Comparison of ENCODE assay signal across 8 mouse cellular contexts in genomic region chr17:17825921-17826591, GRCm38 (mm10). TPM values are rescaled to one million over a fixed set of nuclear protein-coding genes. Genes with fewer than 3 reads are reported as not detected.
A peak's percentile ranks its signal among the peaks of the same experiment; 100 is the strongest.
DNase-seq lines count a peak whose midpoint lies in the region; ATAC-seq lines count a peak whose summit lies in the region.

No protein-coding gene starts in this region.

- no peaks in the 10 kb centered on the region for H3K9me3 ChIP-seq in heart, embryonic 10.5 days
- H3K9me3 ChIP-seq in lung, embryonic 15.5 days: no peaks in the 10 kb centered on the region

- H3K9ac ChIP-seq in lung, embryonic 15.5 days: peak overlapping the region; percentile 78

- H3K36me3 ChIP-seq in heart, embryonic 10.5 days: peaks cover 9% of the 10 kb centered on the region
- peaks cover 2% of the 10 kb centered on the region; the same call in 1 of the 2 replicates for H3K36me3 ChIP-seq in lung, embryonic 15.5 days

- peak overlapping the region; percentile 96 for H3K27ac ChIP-seq in heart, embryonic 10.5 days
- peak overlapping the region; percentile 99 for H3K27ac ChIP-seq in lung, embryonic 15.5 days

- H3K4me2 ChIP-seq in lung, embryonic 15.5 days: peak overlapping the region; percentile 80

- H3K4me1 ChIP-seq in heart, embryonic 10.5 days: peaks cover 29% of the 10 kb centered on the region
- peaks cover 22% of the 10 kb centered on the region for H3K4me1 ChIP-seq in lung, embryonic 15.5 days

- peak; percentile 40 for DNase-seq in CD4-positive, CD25-positive, alpha-beta regulatory T cell, adult 2 months (ENCODE audit: low read depth, low spot score)
- peak; percentile 63 for DNase-seq in R1 (ENCODE audit: low read depth, low spot score)
- peak; percentile 68 for DNase-seq in embryo, embryonic 10 days (ENCODE audit: low spot score)
- DNase-seq in heart, embryonic 10.5 days (ENCODE audit: low spot score): peak; percentile 80
- DNase-seq in kidney, adult 8-10 months: peak; percentile 44 to 50
- peak; percentile 56 for DNase-seq in retina, embryonic 14.5 days (ENCODE audit: low spot score)
- DNase-seq in urinary bladder, postnatal 25 days (ENCODE audit: low spot score): no peak

- 1% methylated on average over 20 of the region's 22 CpGs for WGBS in heart, embryonic 10.5 days
- under 1% methylated on average over 20 of the region's 22 CpGs for WGBS in lung, embryonic 15.5 days

- no peaks in the 10 kb centered on the region for H3K27me3 ChIP-seq in heart, embryonic 10.5 days (ENCODE audit: insufficient read depth, poor library complexity, severe bottlenecking)
- H3K27me3 ChIP-seq in lung, embryonic 15.5 days: no peaks in the 10 kb centered on the region

- ATAC-seq in lung, embryonic 15.5 days (ENCODE audit: borderline replicate concordance, extremely low read depth, low FRiP score, low TSS enrichment): peak; percentile 26

- peak overlapping the region; percentile 87 for H3K4me3 ChIP-seq in heart, embryonic 10.5 days
- H3K4me3 ChIP-seq in lung, embryonic 15.5 days: peak overlapping the region; percentile 84

RNA-seq across cellular contexts. Expression of gene Spaca6, which starts 0.9 kb away (rescaled TPM):
- 30.7 and 32.3 TPM in 2 replicates for polyA plus RNA-seq in heart, embryonic 10.5 days (2016; fragmentation: Nextera tagmentation; extraction: Ambion mirVana)
- 31.7 and 37.1 TPM in 2 replicates for polyA plus RNA-seq in lung, embryonic 15.5 days (2015; fragmentation: Nextera tagmentation; extraction: Ambion mirVana)

RNA-seq across cellular contexts. Expression of gene Has1, which starts 28.9 kb away (rescaled TPM):
- polyA plus RNA-seq in heart, embryonic 10.5 days (2016; fragmentation: Nextera tagmentation; extraction: Ambion mirVana): 0.68 and 1.1 TPM in 2 replicates
- polyA plus RNA-seq in lung, embryonic 15.5 days (2015; fragmentation: Nextera tagmentation; extraction: Ambion mirVana): 0.93 and 0.97 TPM in 2 replicates

RNA-seq across cellular contexts. Expression of gene Fpr1, which starts 57.7 kb away (rescaled TPM):
- 0.10 TPM in 1 of 2 replicates, not detected in the other for polyA plus RNA-seq in heart, embryonic 10.5 days (2016; fragmentation: Nextera tagmentation; extraction: Ambion mirVana)
- polyA plus RNA-seq in lung, embryonic 15.5 days (2015; fragmentation: Nextera tagmentation; extraction: Ambion mirVana): 0.44 and 0.91 TPM in 2 replicates
